Mouse (Mus musculus) embryonic facial prominence, embryonic 11.5 days (tissue): Measurements from ENCODE around the gene Spsb1. TPM values are rescaled to one million over a fixed set of nuclear protein-coding genes. Genes with fewer than 3 reads are reported as not detected.

Experiments
- ATAC-seq: fragments of 200-750 bp; cut with Nextera tagmentation; replicated peaks from 2 replicates; pipeline ENCODE4 v1.8.0; 2017; ENCODE audit warnings: low read depth; ENCODE audit not compliant: insufficient number of reproducible peaks, low FRiP score, low TSS enrichment
- DNase-seq: peaks from one replicate; pipeline ENCODE4 v3.0.0-alpha.2; 2015; ENCODE audit warnings: low spot score
- H3K27ac ChIP-seq: fragments of 300-500 bp; sonication (generic); replicated peaks from 2 replicates; pipeline ENCODE4 v1.5.1; 2014; ENCODE audit warnings: mild to moderate bottlenecking, low read depth, low read length, control low read depth
- H3K27me3 ChIP-seq: fragments of 300-500 bp; sonication (generic); 2 replicates; pipeline ENCODE4 v1.6.1; 2014; ENCODE audit warnings: mild to moderate bottlenecking, low read length, moderate library complexity, mixed read lengths; ENCODE audit not compliant: control insufficient read depth, insufficient read depth
- H3K36me3 ChIP-seq: fragments of 300-500 bp; sonication (generic); replicated peaks from 2 replicates; pipeline ENCODE4 v1.6.1; 2014; ENCODE audit warnings: low read depth, mild to moderate bottlenecking, low read length, moderate library complexity, mixed read lengths; ENCODE audit not compliant: control insufficient read depth, insufficient read depth
- H3K4me1 ChIP-seq: fragments of 300-500 bp; sonication (generic); 2 replicates; pipeline ENCODE4 v1.6.1; 2014; ENCODE audit warnings: low read length, mixed read lengths; ENCODE audit not compliant: control insufficient read depth, insufficient read depth
- H3K4me2 ChIP-seq: fragments of 300-500 bp; sonication (generic); 2 replicates; pipeline ENCODE4 v1.6.1; 2014; ENCODE audit warnings: low read depth, mild to moderate bottlenecking, control low read depth, low read length, moderate library complexity
- H3K4me3 ChIP-seq: fragments of 300-500 bp; sonication (generic); 2 replicates; pipeline ENCODE4 v1.5.1; 2014; ENCODE audit warnings: low read depth, low read length, control low read depth
- H3K9ac ChIP-seq: fragments of 300-500 bp; sonication (generic); replicated peaks from 2 replicates; pipeline ENCODE4 v1.6.1; 2014; ENCODE audit warnings: mild to moderate bottlenecking, control low read depth, low read length
- H3K9me3 ChIP-seq: fragments of 300-500 bp; sonication (generic); replicated peaks from 2 replicates; pipeline ENCODE4 v1.6.1; 2016; ENCODE audit warnings: mild to moderate bottlenecking, low read length, inconsistent platforms, mixed read lengths; ENCODE audit not compliant: control insufficient read depth
- WGBS: fragments of 180-500 bp; shearing (Covaris S2); extraction: QIAGEN DNeasy Blood & Tissue Kit; methylation state at CpG from one replicate; pipeline ENCODE4 v1.1.7; 2014; 5-methylcytosine and 5-hydroxymethylcytosine counted together
- polyA plus RNA-seq: library from polyadenylated mRNA; unstranded; fragments of >200 nt; fragmentation: Nextera tagmentation; extraction: Ambion mirVana; gene quantifications from 2 replicates; pipeline ENCODE4 v1.2.1, GENCODE M21; 2014

Gene Spsb1
- polyA plus RNA-seq, 1 experiment from 2014 or later, result 16.7 TPM

DNA sequence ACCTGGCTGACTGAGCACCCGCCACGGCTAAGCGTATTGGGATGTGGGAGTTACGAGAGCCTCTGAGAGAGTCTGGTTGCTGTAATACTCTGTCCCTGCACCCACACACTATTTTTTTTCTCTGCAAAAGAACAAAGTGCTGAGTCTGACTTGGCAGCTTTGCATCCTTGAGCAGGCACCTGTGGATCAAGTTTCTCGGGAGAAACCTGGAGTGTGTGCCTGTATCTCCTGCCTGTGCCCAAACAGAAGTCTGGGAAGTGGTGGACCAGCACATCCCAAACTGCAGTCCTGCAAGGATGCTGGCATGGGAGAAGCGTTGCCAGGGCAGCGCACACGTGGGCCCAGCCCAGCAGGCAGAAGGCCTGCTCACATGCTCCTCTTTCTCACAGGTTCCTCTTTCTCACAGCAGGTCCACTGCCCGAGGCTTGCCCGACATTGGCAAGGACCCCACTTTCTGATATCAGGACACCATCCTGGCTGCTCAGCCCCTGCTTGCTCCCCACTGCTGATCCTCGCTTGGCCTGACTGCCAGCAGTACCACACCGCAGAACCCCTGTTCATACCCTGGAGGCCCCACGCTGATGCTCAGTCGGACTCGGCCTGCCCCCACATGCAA lies 36.3 kb downstream of the Spsb1 start:
- Histone ChIP-seq H3K9me3 (no peaks in the 10 kb centered on the region), H3K27me3 (no peaks in the 10 kb centered on the region), H3K27ac (no peak overlapping the region), H3K4me1 (peaks cover 36% of the 10 kb centered on the region), H3K4me2 (no peak overlapping the region), H3K36me3 (no peaks in the 10 kb centered on the region), H3K9ac (no peak overlapping the region), H3K4me3 (no peak overlapping the region)
- WGBS, result 89% methylated on average over 15 of the region's 15 CpGs
- ATAC-seq (no peak), DNase-seq (no peak)

DNA sequence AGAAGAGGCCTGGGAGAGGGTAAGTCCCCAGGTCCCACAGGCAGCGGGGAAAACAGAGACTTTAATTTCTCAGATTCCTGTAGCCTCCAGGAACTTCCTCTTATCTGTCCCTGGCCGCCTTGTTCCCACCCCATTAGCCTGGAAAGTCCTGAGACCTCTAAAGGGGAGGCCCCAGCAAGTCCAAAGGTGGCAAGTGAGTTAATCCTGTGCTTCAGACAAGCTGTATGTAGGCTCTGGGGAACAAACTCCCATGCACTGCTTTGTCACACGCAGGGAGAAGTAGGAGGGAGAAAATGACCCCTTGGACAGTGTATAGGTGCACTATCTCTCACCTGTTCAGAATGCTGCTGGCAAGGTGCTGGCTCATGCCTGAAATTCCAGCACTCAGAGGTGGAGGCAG lies 38.0 kb downstream of the Spsb1 start:
- Histone ChIP-seq H3K36me3 (no peaks in the 10 kb centered on the region), H3K27me3 (no peaks in the 10 kb centered on the region), H3K9ac (no peak overlapping the region), H3K4me1 (peaks cover 30% of the 10 kb centered on the region), H3K4me2 (no peak overlapping the region; the same call in 1 of the 2 replicates), H3K4me3 (no peak overlapping the region), H3K27ac (no peak overlapping the region), H3K9me3 (no peaks in the 10 kb centered on the region)
- no peak for DNase-seq
- no peak for ATAC-seq
- 58% methylated on average over 3 of the region's 3 CpGs for WGBS

DNA sequence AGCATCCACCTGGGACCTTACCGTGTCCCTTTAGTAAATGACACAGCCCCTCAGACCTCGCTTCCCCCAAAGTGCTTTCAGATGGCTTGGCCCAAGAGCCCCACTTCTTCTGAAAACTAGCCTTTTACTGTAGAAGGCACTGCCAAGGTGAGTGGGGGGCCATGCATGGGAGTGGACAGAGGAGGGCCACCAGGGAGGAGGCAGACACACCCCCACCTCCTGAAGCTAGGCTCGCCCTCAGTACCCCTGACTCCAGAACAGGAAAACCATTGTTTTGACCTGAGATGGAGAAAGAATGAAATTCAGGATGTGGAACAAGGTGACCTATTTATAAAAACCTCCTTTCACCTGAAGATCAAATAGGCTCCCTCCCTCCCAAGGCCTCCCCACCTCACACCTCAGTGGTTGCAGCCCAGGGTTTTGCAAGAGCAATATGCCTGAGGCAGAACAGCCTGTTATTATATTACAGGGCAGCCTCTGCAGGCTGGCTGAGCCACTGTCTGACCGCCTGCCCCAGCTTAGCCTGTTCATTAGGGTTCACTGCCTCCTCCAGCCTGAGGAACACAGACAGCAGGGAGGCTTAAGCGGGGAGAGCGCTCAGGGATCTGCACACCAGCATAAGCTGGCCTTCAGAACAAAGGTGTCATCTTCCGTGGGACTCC lies 41.0 kb downstream of the Spsb1 start:
- 46% methylated on average over 7 of the region's 7 CpGs for WGBS
- ATAC-seq (no peak), DNase-seq (peak; percentile 46)
- Histone ChIP-seq H3K9ac (no peak overlapping the region), H3K27me3 (no peaks in the 10 kb centered on the region), H3K36me3 (no peaks in the 10 kb centered on the region), H3K27ac (no peak overlapping the region; the same call in 1 of the 2 replicates), H3K4me2 (no peak overlapping the region), H3K4me3 (no peak overlapping the region), H3K4me1 (peaks cover 23% of the 10 kb centered on the region; the same call in 1 of the 2 replicates), H3K9me3 (no peaks in the 10 kb centered on the region)

DNA sequence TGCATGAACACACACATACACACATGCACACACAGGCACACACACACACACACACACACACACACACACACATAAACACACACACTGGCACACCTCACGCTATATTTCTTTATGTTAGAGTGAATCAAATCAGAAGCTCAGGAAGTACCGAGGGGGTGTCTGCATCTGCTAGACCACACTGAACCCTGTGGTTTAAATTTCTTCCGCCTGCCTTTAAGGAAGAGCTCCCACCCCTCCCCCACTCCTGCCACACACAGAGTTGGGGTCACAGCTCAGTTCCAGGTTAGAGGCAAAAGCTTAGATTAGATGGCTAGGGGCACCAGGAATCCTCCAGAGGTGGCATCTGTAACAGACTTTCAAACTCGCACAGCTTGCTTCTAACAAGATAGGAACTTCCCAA lies 42.4 kb downstream of the Spsb1 start:
- Histone ChIP-seq H3K4me1 (peaks cover 19% of the 10 kb centered on the region; the same call in 1 of the 2 replicates), H3K27ac (no peak overlapping the region; the same call in 1 of the 2 replicates), H3K9ac (no peak overlapping the region), H3K27me3 (no peaks in the 10 kb centered on the region), H3K9me3 (no peaks in the 10 kb centered on the region), H3K4me2 (no peak overlapping the region), H3K36me3 (no peaks in the 10 kb centered on the region), H3K4me3 (no peak overlapping the region)
- DNase-seq (peak; percentile 67), ATAC-seq (no peak)
- 24% methylated on average over 4 of the region's 4 CpGs for WGBS

DNA sequence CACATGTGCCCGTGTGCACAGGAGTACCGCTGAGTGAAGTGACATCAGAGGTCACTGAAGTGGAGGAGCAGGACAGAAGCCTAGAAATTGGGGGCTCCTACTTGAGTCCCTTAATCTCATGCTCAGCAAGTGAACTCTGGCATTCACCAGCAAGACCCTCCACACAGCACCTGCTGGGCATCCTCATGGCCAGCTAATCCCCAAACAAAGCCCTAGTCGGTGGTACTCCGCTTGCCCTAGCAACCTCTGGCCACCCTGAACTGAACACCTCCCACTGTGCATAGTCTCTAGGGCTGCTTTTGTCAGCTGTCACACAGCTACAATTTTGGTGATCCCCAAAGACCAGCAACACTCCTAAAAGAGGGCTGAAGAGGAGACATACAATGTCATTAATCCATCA lies 44.3 kb downstream of the Spsb1 start:
- Histone ChIP-seq H3K27me3 (no peaks in the 10 kb centered on the region), H3K27ac (no peak overlapping the region), H3K9ac (no peak overlapping the region), H3K36me3 (peaks cover 7% of the 10 kb centered on the region), H3K9me3 (no peaks in the 10 kb centered on the region), H3K4me3 (no peak overlapping the region), H3K4me1 (peaks cover 19% of the 10 kb centered on the region; the same call in 1 of the 2 replicates), H3K4me2 (no peak overlapping the region)
- WGBS, result 66% methylated on average over 4 of the region's 4 CpGs
- ATAC-seq, result no peak
- no peak for DNase-seq

DNA sequence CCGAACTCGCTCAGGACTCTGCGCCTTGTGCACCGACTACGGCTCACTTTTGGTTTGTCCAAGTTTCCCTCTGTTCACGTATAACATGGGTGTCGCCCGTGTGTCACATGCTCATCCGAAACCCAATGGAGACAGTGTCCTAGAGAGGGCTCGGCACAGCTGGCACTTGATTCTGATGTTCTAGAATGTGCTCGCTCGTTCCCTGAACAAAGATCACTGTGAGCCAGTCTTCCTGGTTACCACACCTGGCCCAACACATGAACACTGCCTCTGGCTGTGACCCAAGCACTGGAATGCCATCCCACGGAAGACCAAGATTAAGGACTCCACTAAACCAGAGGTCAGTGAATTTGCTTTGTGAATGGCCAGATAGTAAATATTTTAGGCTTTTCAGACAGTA lies 45.3 kb downstream of the Spsb1 start:
- peaks cover 7% of the 10 kb centered on the region for H3K36me3 ChIP-seq
- no peak for DNase-seq
- peaks cover 18% of the 10 kb centered on the region; the same call in 1 of the 2 replicates for H3K4me1 ChIP-seq
- no peak overlapping the region for H3K4me3 ChIP-seq
- no peaks in the 10 kb centered on the region for H3K27me3 ChIP-seq
- no peak overlapping the region for H3K4me2 ChIP-seq
- ATAC-seq, result no peak
- WGBS, result 88% methylated on average over 13 of the region's 13 CpGs
- no peak overlapping the region for H3K9ac ChIP-seq
- H3K9me3 ChIP-seq, result no peaks in the 10 kb centered on the region
- no peak overlapping the region for H3K27ac ChIP-seq

DNA sequence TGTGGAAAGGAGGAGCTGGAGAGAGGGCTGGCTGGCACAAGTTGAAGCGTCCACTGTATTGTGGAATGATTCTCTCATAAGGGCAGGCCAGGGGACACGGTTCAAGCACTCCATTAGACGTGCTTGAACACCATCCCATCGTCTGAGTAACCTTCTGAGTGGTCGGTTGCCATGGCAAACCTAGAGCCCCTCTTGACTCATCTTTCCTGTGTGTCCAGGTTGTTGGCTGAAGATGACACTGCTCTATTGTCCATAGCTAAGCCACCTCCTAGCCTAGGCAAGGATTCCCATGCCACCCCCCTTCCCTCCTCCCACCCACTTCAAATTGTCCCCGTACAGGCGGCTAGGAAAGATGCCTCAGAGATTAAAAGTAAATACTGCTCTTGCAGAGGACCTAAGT lies 45.9 kb downstream of the Spsb1 start:
- H3K4me2 ChIP-seq, result no peak overlapping the region
- no peak overlapping the region for H3K4me3 ChIP-seq
- DNase-seq, result no peak
- no peak overlapping the region for H3K9ac ChIP-seq
- WGBS, result 68% methylated on average over 7 of the region's 7 CpGs
- H3K27ac ChIP-seq, result no peak overlapping the region
- peaks cover 7% of the 10 kb centered on the region for H3K36me3 ChIP-seq
- ATAC-seq, result no peak
- H3K9me3 ChIP-seq, result no peaks in the 10 kb centered on the region
- H3K27me3 ChIP-seq, result no peaks in the 10 kb centered on the region
- peaks cover 11% of the 10 kb centered on the region; the same call in 1 of the 2 replicates for H3K4me1 ChIP-seq

DNA sequence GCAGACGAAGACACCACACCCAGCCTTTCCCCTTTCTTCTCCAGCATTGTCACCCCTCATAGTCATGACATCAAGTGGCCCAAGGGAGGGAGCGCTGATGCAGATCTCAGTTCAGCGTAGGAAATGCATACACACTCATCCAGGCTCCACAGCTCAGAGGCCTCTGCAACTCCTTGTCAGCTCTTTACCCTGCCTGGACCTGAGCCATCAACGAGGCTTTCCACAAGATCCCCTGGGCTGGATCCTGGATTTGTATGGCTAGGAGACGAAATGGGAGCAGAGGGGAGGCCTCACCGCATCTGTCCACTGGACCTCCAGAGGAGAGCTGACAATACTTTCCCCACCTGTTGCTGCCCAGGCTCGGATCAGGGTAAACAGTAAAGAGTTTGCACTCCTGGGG lies 47.2 kb downstream of the Spsb1 start:
- H3K4me2 ChIP-seq, result no peak overlapping the region
- peaks cover 7% of the 10 kb centered on the region for H3K36me3 ChIP-seq
- H3K27me3 ChIP-seq, result no peaks in the 10 kb centered on the region
- peaks cover 2% of the 10 kb centered on the region for H3K4me1 ChIP-seq
- H3K9ac ChIP-seq, result no peak overlapping the region; the same call in 1 of the 2 replicates
- no peak for ATAC-seq
- WGBS, result 74% methylated on average over 7 of the region's 7 CpGs
- no peak overlapping the region for H3K27ac ChIP-seq
- no peak for DNase-seq
- no peaks in the 10 kb centered on the region for H3K9me3 ChIP-seq
- no peak overlapping the region for H3K4me3 ChIP-seq
